Mouse (Mus musculus) kidney, embryonic 16.5 days (tissue): ENCODE measurements around the gene Rbm19. TPM values are rescaled to one million over a fixed set of nuclear protein-coding genes. Genes with fewer than 3 reads are reported as not detected.

ENCODE experiments used
- ATAC-seq: fragments of 200-750 bp; cut with Nextera tagmentation; 2 replicates; pipeline ENCODE4 v1.8.0; 2017; ENCODE audit warnings: moderate TSS enrichment; ENCODE audit not compliant: low FRiP score, low TSS enrichment
- H3K27ac ChIP-seq: fragments of 300-500 bp; sonication (generic); 2 replicates; pipeline ENCODE4 v1.5.1; 2014; ENCODE audit warnings: low read length
- H3K27me3 ChIP-seq: fragments of 300-500 bp; sonication (generic); 2 replicates; pipeline ENCODE4 v1.6.1; 2014; ENCODE audit warnings: low read length, control low read depth, mixed read lengths; ENCODE audit not compliant: insufficient read depth
- H3K36me3 ChIP-seq: fragments of 300-500 bp; sonication (generic); 2 replicates; pipeline ENCODE4 v1.6.1; 2014; ENCODE audit warnings: low read length, control low read depth, mixed read lengths; ENCODE audit not compliant: insufficient read depth
- H3K4me1 ChIP-seq: fragments of 300-500 bp; sonication (generic); 2 replicates; pipeline ENCODE4 v1.6.1; 2014; ENCODE audit warnings: low read length, control low read depth, mixed read lengths; ENCODE audit not compliant: insufficient read depth
- H3K4me2 ChIP-seq: fragments of 300-500 bp; sonication (generic); replicated peaks from 2 replicates; pipeline ENCODE4 v1.6.1; 2014; ENCODE audit warnings: low read depth, low read length
- H3K4me3 ChIP-seq: fragments of 300-500 bp; sonication (generic); 2 replicates; pipeline ENCODE4 v1.5.1; 2014; ENCODE audit warnings: mild to moderate bottlenecking, low read length
- H3K9ac ChIP-seq: fragments of 300-500 bp; sonication (generic); replicated peaks from 2 replicates; pipeline ENCODE4 v1.6.1; 2014; ENCODE audit warnings: low read length
- H3K9me3 ChIP-seq: fragments of 300-500 bp; sonication (generic); 2 replicates; pipeline ENCODE4 v1.6.1; 2016; ENCODE audit warnings: low read length, control low read depth
- WGBS: fragments of 180-500 bp; shearing (Covaris S2); extraction: QIAGEN DNeasy Blood & Tissue Kit; methylation state at CpG from one replicate; pipeline ENCODE4 v1.1.7; 2014; 5-methylcytosine and 5-hydroxymethylcytosine counted together
- polyA plus RNA-seq: library from polyadenylated mRNA; unstranded; fragments of >200 nt; fragmentation: Nextera tagmentation; extraction: Ambion mirVana; gene quantifications from 2 replicates; pipeline ENCODE4 v1.2.1, GENCODE M21; 2015

The Rbm19 gene
- polyA plus RNA-seq, 1 experiment from 2014 or later: 26.0 TPM

GRCm38 (mm10) chr5:120235571-120235970 is 119.3 kb downstream of the Rbm19 start:
- H3K9me3 ChIP-seq: no peaks in the 10 kb centered on the region
- H3K36me3 ChIP-seq: no peaks in the 10 kb centered on the region
- ATAC-seq: no peak
- WGBS: 81% methylated on average over 11 of the region's 11 CpGs
- peaks cover 6% of the 10 kb centered on the region; the same call in 1 of the 2 replicates for H3K27me3 ChIP-seq
- H3K4me2 ChIP-seq: no peak overlapping the region
- H3K4me1 ChIP-seq: 0 out of 2 replicates have a peak, but pooled peaks cover 6% of the 10 kb centered on the region
- no peak overlapping the region for H3K9ac ChIP-seq
- H3K27ac ChIP-seq: no peak overlapping the region
- H3K4me3 ChIP-seq: no peak overlapping the region

- no peaks in the 10 kb centered on the region for H3K4me1 ChIP-seq
These were observed 123.8 kb downstream of the Rbm19 start for GRCm38 (mm10) chr5:120240071-120240470.

GRCm38 (mm10) chr5:120245336-120245735 is 129.1 kb downstream of the Rbm19 start:
- Histone ChIP-seq H3K27ac (no peak overlapping the region), H3K4me1 (no peaks in the 10 kb centered on the region), H3K9ac (no peak overlapping the region), H3K4me2 (no peak overlapping the region), H3K27me3 (peaks cover 29% of the 10 kb centered on the region), H3K36me3 (no peaks in the 10 kb centered on the region), H3K9me3 (no peaks in the 10 kb centered on the region), H3K4me3 (no peak overlapping the region)
- ATAC-seq: no peak
- 36% methylated on average over 5 of the region's 5 CpGs for WGBS

More at GRCm38 (mm10) chr5:120240071-120240470, 123.8 kb downstream of the Rbm19 start:
- 86% methylated on average over 7 of the region's 7 CpGs for WGBS
- Histone ChIP-seq H3K27me3 (peaks cover 11% of the 10 kb centered on the region; the same call in 1 of the 2 replicates), H3K27ac (no peak overlapping the region), H3K9me3 (no peaks in the 10 kb centered on the region), H3K4me3 (no peak overlapping the region), H3K36me3 (no peaks in the 10 kb centered on the region), H3K9ac (no peak overlapping the region), H3K4me2 (no peak overlapping the region)
- ATAC-seq: no peak
